Comparison of ENCODE assay signal across 8 mouse cellular contexts in genomic region chr13:81570241-81570821, GRCm38 (mm10).
DNase-seq lines count a peak whose midpoint lies in the region; ATAC-seq and TF ChIP-seq lines count a peak whose summit lies in the region.

No protein-coding gene starts in this region.

- H3K4me3 ChIP-seq in layer of hippocampus, adult 2 months = peak overlapping the region; percentile 49
- H3K4me3 ChIP-seq in forebrain, embryonic 14.5 days (ENCODE audit: low read depth, low read length) = peak overlapping the region; percentile 19
- H3K4me3 ChIP-seq in neural tube, embryonic 14.5 days (ENCODE audit: low read depth, low read length) = peak overlapping the region; percentile 25
- H3K4me3 ChIP-seq in liver, postnatal 0 days (ENCODE audit: low read depth, low read length) = no peak overlapping the region

- H3K4me2 ChIP-seq in forebrain, embryonic 14.5 days (ENCODE audit: low read length) = peak overlapping the region; percentile 48
- peak overlapping the region; percentile 40 for H3K4me2 ChIP-seq in neural tube, embryonic 14.5 days (ENCODE audit: low read depth, low read length)
- H3K4me2 ChIP-seq in liver, postnatal 0 days (ENCODE audit: low read depth, low read length) = no peak overlapping the region

- peaks cover 7% of the 10 kb centered on the region for H3K4me1 ChIP-seq in forebrain, embryonic 14.5 days (ENCODE audit: control insufficient read depth, insufficient read depth, low read length)
- H3K4me1 ChIP-seq in neural tube, embryonic 14.5 days (ENCODE audit: control insufficient read depth, insufficient read depth, low read length) = 0 out of 2 replicates have a peak, but pooled peaks cover 6% of the 10 kb centered on the region
- H3K4me1 ChIP-seq in liver, postnatal 0 days (ENCODE audit: insufficient read depth) = no peaks in the 10 kb centered on the region

- H3K9ac ChIP-seq in forebrain, embryonic 14.5 days (ENCODE audit: low read length) = peak overlapping the region; percentile 32; the same call in 1 of the 2 replicates
- H3K9ac ChIP-seq in neural tube, embryonic 14.5 days (replicated peaks; ENCODE audit: low read depth, low read length) = peak overlapping the region; percentile 35; the same call in 1 of the 2 replicates
- H3K9ac ChIP-seq in liver, postnatal 0 days (replicated peaks) = no peak overlapping the region

- no peak for TF ChIP-seq EP300 in liver, postnatal 0 days (IDR thresholded peaks at IDR 0.05; ENCODE audit: low read depth)

- ATAC-seq in forebrain, embryonic 14.5 days = peak; percentile 93
- peak; percentile 86 for ATAC-seq in neural tube, embryonic 14.5 days (ENCODE audit: low read depth)
- no peak for ATAC-seq in monocyte, adult 5-6 weeks (replicated peaks; ENCODE audit: insufficient number of reproducible peaks, low FRiP score, low TSS enrichment, poor library complexity, severe bottlenecking)
- no peak for ATAC-seq in liver, postnatal 0 days

- no peak for TF ChIP-seq CTCF in layer of hippocampus, adult 2 months (conservative IDR thresholded peaks at IDR 0.05)
- TF ChIP-seq CTCF in liver, postnatal 0 days (IDR thresholded peaks at IDR 0.05; ENCODE audit: low read depth) = no peak

- WGBS in forebrain, embryonic 14.5 days = 20% methylated on average over 12 of the region's 12 CpGs
- WGBS in neural tube, embryonic 14.5 days = 19% methylated on average over 12 of the region's 12 CpGs
- WGBS in liver, postnatal 0 days (ENCODE audit: insufficient replicate concordance) = 74% methylated on average over 12 of the region's 12 CpGs

- no peaks in the 10 kb centered on the region for H3K27me3 ChIP-seq in forebrain, embryonic 14.5 days (replicated peaks; ENCODE audit: control insufficient read depth, insufficient read depth, low read length)
- no peaks in the 10 kb centered on the region for H3K27me3 ChIP-seq in neural tube, embryonic 14.5 days (ENCODE audit: control insufficient read depth, insufficient read depth, low read length)
- no peaks in the 10 kb centered on the region for H3K27me3 ChIP-seq in liver, postnatal 0 days (ENCODE audit: insufficient read depth, low read length)

- DNase-seq in layer of hippocampus, adult 2 months (ENCODE audit: low spot score in 2 of 2) = peak in 1 of 2 experiments; percentile 9
- DNase-seq in layer of hippocampus, adult 11-12 months (ENCODE audit: low spot score) = no peak
- DNase-seq in cerebellum, postnatal 25 days = peak; percentile 36 to 64
- DNase-seq in forebrain, embryonic 14.5 days (ENCODE audit: low spot score) = peak; percentile 78
- DNase-seq in kidney, adult 9 months = peak; percentile 41
- no peak for DNase-seq in liver, postnatal 0 days

- peaks cover 5% of the 10 kb centered on the region; the same call in 1 of the 2 replicates for H3K36me3 ChIP-seq in forebrain, embryonic 14.5 days (ENCODE audit: control insufficient read depth, insufficient read depth, low read length)
- no peaks in the 10 kb centered on the region for H3K36me3 ChIP-seq in neural tube, embryonic 14.5 days (ENCODE audit: control insufficient read depth, insufficient read depth, low read length)
- no peaks in the 10 kb centered on the region for H3K36me3 ChIP-seq in liver, postnatal 0 days (replicated peaks; ENCODE audit: insufficient read depth, low read length)

- H3K27ac ChIP-seq in layer of hippocampus, adult 2 months = no peak overlapping the region
- H3K27ac ChIP-seq in forebrain, embryonic 14.5 days (ENCODE audit: low read depth, low read length) = peak overlapping the region; percentile 39; the same call in 1 of the 2 replicates
- H3K27ac ChIP-seq in neural tube, embryonic 14.5 days (ENCODE audit: low read depth, low read length) = no peak overlapping the region; the same call in 1 of the 2 replicates
- no peak overlapping the region for H3K27ac ChIP-seq in liver, postnatal 0 days (ENCODE audit: low read depth)

- H3K9me3 ChIP-seq in forebrain, embryonic 14.5 days (replicated peaks; ENCODE audit: control insufficient read depth, low read length) = no peaks in the 10 kb centered on the region
- H3K9me3 ChIP-seq in neural tube, embryonic 14.5 days (ENCODE audit: control insufficient read depth, low read length) = no peaks in the 10 kb centered on the region
- H3K9me3 ChIP-seq in liver, postnatal 0 days (ENCODE audit: low read length) = no peaks in the 10 kb centered on the region

Comparison
In these comparisons a context has a peak if more than half of its experiments do, and no peak if none do; other contexts are left out.
1. DNase-seq: peak in cerebellum, postnatal 25 days (2 of 2), forebrain, embryonic 14.5 days (single experiment) and kidney, adult 9 months (single experiment); none in layer of hippocampus, adult 11-12 months (single experiment) and liver, postnatal 0 days (single experiment).
2. ATAC-seq: peak in forebrain, embryonic 14.5 days (single experiment) and neural tube, embryonic 14.5 days (single experiment); none in monocyte, adult 5-6 weeks (single experiment) and liver, postnatal 0 days (single experiment).